Mouse (Mus musculus) hindbrain, embryonic 14.5 days (tissue): ENCODE measurements at regions not wholly inside any gene's neighbourhood (a gene's known extent, or its start where the extent isn't known, plus 50 kb on each side); places are given as distances from the start of the nearest gene placed in this dataset.

Experiments
- ATAC-seq: fragments of 200-750 bp; cut with Nextera tagmentation; 2 replicates; pipeline ENCODE4 v1.8.0; 2017; ENCODE audit warnings: moderate number of reproducible peaks, mild to moderate bottlenecking, moderate TSS enrichment, moderate library complexity; ENCODE audit not compliant: low FRiP score
- DNase-seq: peaks from one replicate; pipeline ENCODE4 v3.0.0-alpha.2; 2015; ENCODE audit warnings: low spot score
- H3K27ac ChIP-seq: fragments of 300-500 bp; sonication (generic); 2 replicates; pipeline ENCODE4 v1.5.1; 2014; ENCODE audit warnings: mild to moderate bottlenecking, moderate library complexity
- H3K27me3 ChIP-seq: fragments of 300-500 bp; sonication (generic); 2 replicates; pipeline ENCODE4 v1.6.1; 2014; ENCODE audit warnings: mild to moderate bottlenecking, low read length, mixed read lengths; ENCODE audit not compliant: control insufficient read depth, insufficient read depth
- H3K36me3 ChIP-seq: fragments of 300-500 bp; sonication (generic); replicated peaks from 2 replicates; pipeline ENCODE4 v1.6.1; 2014; ENCODE audit not compliant: control insufficient read depth, insufficient read depth
- H3K4me1 ChIP-seq: fragments of 300-500 bp; sonication (generic); replicated peaks from 2 replicates; pipeline ENCODE4 v1.6.1; 2014; ENCODE audit warnings: antibody characterized with exemption, low read length, mixed read lengths; ENCODE audit not compliant: control insufficient read depth, insufficient read depth
- H3K4me2 ChIP-seq: fragments of 300-500 bp; sonication (generic); replicated peaks from 2 replicates; pipeline ENCODE4 v1.6.1; 2014; ENCODE audit warnings: mild to moderate bottlenecking, moderate library complexity
- H3K4me3 ChIP-seq: fragments of 300-500 bp; sonication (generic); replicated peaks from 2 replicates; pipeline ENCODE4 v1.5.1; 2014; ENCODE audit warnings: mild to moderate bottlenecking, low read length
- H3K9ac ChIP-seq: fragments of 300-500 bp; sonication (generic); 2 replicates; pipeline ENCODE4 v1.6.1; 2014
- H3K9me3 ChIP-seq: fragments of 300-500 bp; sonication (generic); 2 replicates; pipeline ENCODE4 v1.6.1; 2016; ENCODE audit warnings: low read length; ENCODE audit not compliant: control insufficient read depth
- WGBS: fragments of 180-500 bp; shearing (Covaris S2); extraction: QIAGEN DNeasy Blood & Tissue Kit; methylation state at CpG from one replicate; pipeline ENCODE4 v1.1.7; 2014; 5-methylcytosine and 5-hydroxymethylcytosine counted together

- H3K27ac ChIP-seq: no peak overlapping the region
- DNase-seq (no peak), ATAC-seq (no peak)
- no peaks in the 10 kb centered on the region for H3K27me3 ChIP-seq
- H3K4me3 ChIP-seq: no peak overlapping the region
- no peaks in the 10 kb centered on the region for H3K4me1 ChIP-seq
- no peaks in the 10 kb centered on the region for H3K9me3 ChIP-seq
- WGBS: 81% methylated on average over 11 of the region's 11 CpGs
- H3K36me3 ChIP-seq: no peaks in the 10 kb centered on the region
- H3K4me2 ChIP-seq: no peak overlapping the region
- no peak overlapping the region for H3K9ac ChIP-seq
Observed at GRCm38 (mm10) chr7:111259630-111260574, 177.1 kb upstream of the Eif4g2 start.

- Histone ChIP-seq H3K27ac (no peak overlapping the region), H3K9me3 (no peaks in the 10 kb centered on the region), H3K4me2 (no peak overlapping the region), H3K4me1 (no peaks in the 10 kb centered on the region), H3K9ac (no peak overlapping the region), H3K36me3 (no peaks in the 10 kb centered on the region), H3K27me3 (no peaks in the 10 kb centered on the region), H3K4me3 (no peak overlapping the region)
- DNase-seq (no peak), ATAC-seq (no peak)
- WGBS: 70% methylated on average over 2 of the region's 2 CpGs
Observed at GRCm38 (mm10) chr7:111257842-111258241, 175.0 kb upstream of the Eif4g2 start.

- Histone ChIP-seq H3K9ac (no peak overlapping the region), H3K4me1 (no peaks in the 10 kb centered on the region), H3K27ac (no peak overlapping the region), H3K27me3 (no peaks in the 10 kb centered on the region), H3K9me3 (no peaks in the 10 kb centered on the region), H3K36me3 (no peaks in the 10 kb centered on the region), H3K4me3 (no peak overlapping the region), H3K4me2 (no peak overlapping the region)
- DNase-seq: no peak
- ATAC-seq: no peak
- WGBS: 93% methylated on average over 2 of the region's 2 CpGs
Observed at GRCm38 (mm10) chr7:111256199-111256598, 173.4 kb upstream of the Eif4g2 start.

GRCm38 (mm10) chr7:111249606-111250005, 166.8 kb upstream of the Eif4g2 start:
- no peak overlapping the region for H3K4me2 ChIP-seq
- H3K27ac ChIP-seq: no peak overlapping the region
- DNase-seq: peak; percentile 72
- no peak overlapping the region for H3K4me3 ChIP-seq
- H3K9ac ChIP-seq: no peak overlapping the region
- H3K4me1 ChIP-seq: no peaks in the 10 kb centered on the region
- no peaks in the 10 kb centered on the region for H3K27me3 ChIP-seq
- H3K9me3 ChIP-seq: no peaks in the 10 kb centered on the region
- peak; percentile 51; the same call in 1 of the 2 replicates for ATAC-seq
- WGBS: 32% methylated on average over 5 of the region's 5 CpGs
- no peaks in the 10 kb centered on the region for H3K36me3 ChIP-seq

- H3K4me3 ChIP-seq: no peak overlapping the region
- WGBS: 89% methylated on average over 8 of the region's 8 CpGs
- no peaks in the 10 kb centered on the region for H3K27me3 ChIP-seq
- H3K36me3 ChIP-seq: no peaks in the 10 kb centered on the region
- no peak for ATAC-seq
- no peaks in the 10 kb centered on the region for H3K9me3 ChIP-seq
- DNase-seq: no peak
- no peak overlapping the region for H3K9ac ChIP-seq
- no peak overlapping the region for H3K4me2 ChIP-seq
- no peak overlapping the region for H3K27ac ChIP-seq
- H3K4me1 ChIP-seq: 0 out of 2 replicates have a peak, but pooled peaks cover 2% of the 10 kb centered on the region
Observed at GRCm38 (mm10) chr7:111245488-111245887, 162.7 kb upstream of the Eif4g2 start.

GRCm38 (mm10) chr7:111245067-111245466, 162.2 kb upstream of the Eif4g2 start:
- DNase-seq (no peak), ATAC-seq (no peak)
- no peak overlapping the region for H3K27ac ChIP-seq
- no peaks in the 10 kb centered on the region for H3K9me3 ChIP-seq
- 81% methylated on average over 6 of the region's 6 CpGs for WGBS
- no peaks in the 10 kb centered on the region for H3K36me3 ChIP-seq
- no peak overlapping the region for H3K4me3 ChIP-seq
- H3K4me1 ChIP-seq: 0 out of 2 replicates have a peak, but pooled peaks cover 3% of the 10 kb centered on the region
- H3K4me2 ChIP-seq: no peak overlapping the region
- H3K27me3 ChIP-seq: no peaks in the 10 kb centered on the region
- H3K9ac ChIP-seq: no peak overlapping the region

- Histone ChIP-seq H3K27ac (no peak overlapping the region), H3K27me3 (no peaks in the 10 kb centered on the region), H3K4me3 (no peak overlapping the region), H3K4me1 (0 out of 2 replicates have a peak, but pooled peaks cover 3% of the 10 kb centered on the region), H3K9ac (no peak overlapping the region), H3K36me3 (no peaks in the 10 kb centered on the region), H3K4me2 (no peak overlapping the region), H3K9me3 (no peaks in the 10 kb centered on the region)
- WGBS: 91% methylated on average over 1 of the region's 1 CpGs
- ATAC-seq (no peak), DNase-seq (no peak)
Observed at GRCm38 (mm10) chr7:111243831-111244230, 161.0 kb upstream of the Eif4g2 start.

GRCm38 (mm10) chr7:111242646-111243045, 159.8 kb upstream of the Eif4g2 start:
- 81% methylated on average over 10 of the region's 10 CpGs for WGBS
- H3K27ac ChIP-seq: no peak overlapping the region
- no peak overlapping the region for H3K9ac ChIP-seq
- H3K9me3 ChIP-seq: no peaks in the 10 kb centered on the region
- H3K4me1 ChIP-seq: 0 out of 2 replicates have a peak, but pooled peaks cover 3% of the 10 kb centered on the region
- DNase-seq (no peak), ATAC-seq (no peak)
- no peak overlapping the region for H3K4me3 ChIP-seq
- no peak overlapping the region for H3K4me2 ChIP-seq
- H3K36me3 ChIP-seq: no peaks in the 10 kb centered on the region
- H3K27me3 ChIP-seq: no peaks in the 10 kb centered on the region

- no peak overlapping the region for H3K4me2 ChIP-seq
- no peak overlapping the region for H3K27ac ChIP-seq
- no peaks in the 10 kb centered on the region for H3K9me3 ChIP-seq
- no peaks in the 10 kb centered on the region for H3K27me3 ChIP-seq
- DNase-seq (no peak), ATAC-seq (no peak)
- H3K4me3 ChIP-seq: no peak overlapping the region
- no peaks in the 10 kb centered on the region for H3K36me3 ChIP-seq
- WGBS: 59% methylated on average over 4 of the region's 4 CpGs
- 0 out of 2 replicates have a peak, but pooled peaks cover 3% of the 10 kb centered on the region for H3K4me1 ChIP-seq
- H3K9ac ChIP-seq: no peak overlapping the region
Observed at GRCm38 (mm10) chr7:111241538-111241937, 158.7 kb upstream of the Eif4g2 start.
